Mouse (Mus musculus) kidney, adult 2 months (tissue): Measurements from ENCODE around the gene H2al1m. TPM values are rescaled to one million over a fixed set of nuclear protein-coding genes. Genes with fewer than 3 reads are reported as not detected.
"Not testable (repeated sequence)": the region's sequence is repeated elsewhere in the genome, so short reads cannot be mapped to it uniquely, and the experiment has no call there.

Experiments used
- DNase-seq: peaks from one replicate; pipeline ENCODE4 v3.0.0; 2021
- H3K27ac ChIP-seq: fragments of 200-500 bp; 2 replicates; pipeline ENCODE4 v1.5.1; 2012; ENCODE audit warnings: low read depth, low read length, control low read depth, inconsistent platforms; ENCODE audit not compliant: insufficient read depth
- H3K27me3 ChIP-seq: fragments of 200-500 bp; replicated peaks from 2 replicates; pipeline ENCODE4 v1.6.1; 2012; ENCODE audit warnings: mild to moderate bottlenecking, moderate library complexity, low read length, inconsistent platforms; ENCODE audit not compliant: control insufficient read depth, insufficient read depth
- H3K36me3 ChIP-seq: fragments of 200-500 bp; 2 replicates; pipeline ENCODE4 v1.6.1; 2012; ENCODE audit warnings: mild to moderate bottlenecking, moderate library complexity, low read length, inconsistent platforms; ENCODE audit not compliant: control insufficient read depth, insufficient read depth
- H3K4me1 ChIP-seq: fragments of 200-500 bp; 2 replicates; pipeline ENCODE4 v1.6.1; 2011; ENCODE audit warnings: low read length; ENCODE audit not compliant: control insufficient read depth, insufficient read depth
- H3K4me3 ChIP-seq: fragments of 200-500 bp; 2 replicates; pipeline ENCODE4 v1.5.1; 2011; ENCODE audit warnings: mild to moderate bottlenecking, low read depth, low read length, control low read depth; ENCODE audit not compliant: insufficient read depth
- CTCF ChIP-seq: fragments of 200-500 bp; conservative IDR thresholded peaks from 2 replicates; pipeline ENCODE4 v1.5.1; 2011; ENCODE audit warnings: low read depth, mild to moderate bottlenecking, control low read depth, low read length, moderate library complexity, mixed read lengths; ENCODE audit not compliant: insufficient read depth, insufficient read length
- POLR2A ChIP-seq: fragments of 200-500 bp; IDR thresholded peaks from one replicate; pipeline ENCODE4 v1.6.1; 2011; ENCODE audit warnings: low read depth, low read length, control low read depth
- WGBS: fragments of 180-500 bp; shearing (Covaris S2); methylation state at CpG from one replicate; pipeline ENCODE4 v1.1.7; 2018; 5-methylcytosine and 5-hydroxymethylcytosine counted together
- polyA plus RNA-seq: library from polyadenylated mRNA; depleted of rRNA; stranded (reverse); fragments of >200 nt; gene quantifications from 2 replicates; pipeline ENCODE4 v1.2.3, GENCODE M21; 2012; rRNA removed

H2al1m gene
- polyA plus RNA-seq, result not detected in 2 replicates

DNA sequence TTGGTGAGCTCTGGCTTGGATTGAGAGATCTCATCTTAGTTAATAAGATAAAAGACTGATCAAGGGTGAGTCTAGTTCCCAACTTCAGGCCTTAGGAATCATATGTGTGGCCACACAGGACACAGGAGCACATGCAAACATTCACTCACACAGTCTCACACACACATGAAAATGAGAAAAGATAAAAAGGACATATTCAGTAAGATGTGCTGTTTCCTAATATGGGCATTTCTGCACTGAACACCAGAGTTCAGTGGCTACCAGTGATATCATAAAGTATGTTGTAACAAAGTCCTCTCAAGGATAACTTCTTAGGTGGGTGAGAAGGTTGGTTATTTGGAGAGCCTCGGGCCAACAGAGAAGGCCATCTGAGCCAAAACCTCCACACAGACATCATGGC is at the start of gene H2al1m:
TSS of gene H2al1m (plus strand) at position 301 of the 400 bp plus-strand sequence.
- H3K27ac ChIP-seq, H3K36me3 ChIP-seq, DNase-seq, H3K4me3 ChIP-seq, H3K27me3 ChIP-seq, H3K4me1 ChIP-seq: not testable (repeated sequence)
- no CpG with 5 or more reads among the region's 1 CpGs for WGBS

- H3K27me3 ChIP-seq, result no peaks in the 10 kb centered on the region
- H3K4me1 ChIP-seq, result no peaks in the 10 kb centered on the region
- TF ChIP-seq CTCF (no peak), POLR2A (no peak)
- 62% methylated on average over 5 of the region's 5 CpGs for WGBS
- no peak overlapping the region for H3K4me3 ChIP-seq
- H3K27ac ChIP-seq, result no peak overlapping the region
- H3K36me3 ChIP-seq, result no peaks in the 10 kb centered on the region
- DNase-seq, result peak; percentile 6
Measured at GRCm38 (mm10) chrX:9240737-9241591, 42.6 kb upstream of the H2al1m start.

DNA sequence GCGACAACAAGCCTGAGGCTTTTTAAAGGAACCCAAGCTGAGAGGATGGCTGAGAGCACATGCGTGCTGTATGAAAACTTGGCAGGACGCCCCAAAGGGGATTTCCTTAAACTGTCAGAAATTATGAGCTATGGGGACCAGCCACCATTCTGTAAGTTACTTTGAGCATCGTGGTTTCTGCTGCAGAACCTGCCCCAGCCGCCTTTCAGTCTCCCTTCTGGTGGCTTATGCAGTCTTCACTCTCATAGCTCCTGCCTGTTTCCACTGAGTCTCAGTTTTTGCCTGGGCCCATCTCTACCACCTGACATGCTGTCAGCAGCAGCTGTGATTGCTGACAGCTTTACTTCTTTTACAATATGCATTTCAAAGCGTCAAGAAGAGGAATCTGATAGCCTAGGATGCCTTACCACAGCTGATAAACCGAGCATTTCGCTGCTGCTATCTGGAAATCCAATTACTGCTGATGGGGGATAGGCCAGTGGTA is 40.1 kb upstream of the H2al1m start:
- no peak for TF ChIP-seq CTCF
- no peak for TF ChIP-seq POLR2A
- 38% methylated on average over 8 of the region's 8 CpGs for WGBS
- DNase-seq, result peak; percentile 7

DNA sequence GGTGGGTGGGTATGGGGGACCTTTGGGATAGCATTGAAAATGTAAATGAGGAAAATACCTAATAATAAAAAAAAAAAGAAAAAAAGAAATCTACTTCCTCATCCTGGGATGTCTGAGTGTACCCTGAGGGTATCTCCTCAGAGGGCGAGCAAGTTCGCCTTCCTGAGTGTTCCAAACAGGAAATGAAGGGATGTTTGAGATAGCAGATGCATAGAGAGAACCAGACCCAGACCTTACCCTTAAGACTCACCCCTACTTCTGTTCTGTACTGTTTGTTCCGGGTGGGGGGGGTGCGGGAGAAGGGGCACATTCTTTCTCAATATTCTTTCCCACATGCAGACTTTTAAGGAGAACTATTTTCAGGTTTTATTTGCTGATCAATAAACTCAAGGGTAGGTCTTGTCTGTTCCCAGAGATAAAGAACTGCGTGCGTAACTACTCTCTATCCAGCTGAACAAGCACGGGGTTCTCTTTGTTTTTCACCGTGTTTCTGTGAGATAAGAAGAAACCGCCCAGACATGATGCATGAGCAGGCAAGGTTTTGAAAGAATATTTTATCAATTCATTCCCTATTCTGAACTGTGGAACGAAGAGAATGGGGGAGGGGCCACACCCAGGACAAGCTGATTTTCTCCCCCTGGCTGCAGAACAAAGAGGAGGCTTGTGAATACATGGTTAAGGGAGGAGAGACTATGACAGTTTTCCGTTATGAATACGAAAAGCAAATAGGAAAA is 38.8 kb upstream of the H2al1m start:
- H3K27me3 ChIP-seq, result no peaks in the 10 kb centered on the region
- H3K4me3 ChIP-seq, result no peak overlapping the region
- no peaks in the 10 kb centered on the region; the same call in 1 of the 2 replicates for H3K4me1 ChIP-seq
- H3K36me3 ChIP-seq, result no peaks in the 10 kb centered on the region
- no peak for TF ChIP-seq CTCF
- TF ChIP-seq POLR2A, result no peak
- no peak for DNase-seq
- H3K27ac ChIP-seq, result no peak overlapping the region
- WGBS, result 83% methylated on average over 12 of the region's 12 CpGs

More for the DNA sequence above, 40.1 kb upstream of the H2al1m start:
- no peaks in the 10 kb centered on the region for H3K27me3 ChIP-seq
- no peaks in the 10 kb centered on the region for H3K36me3 ChIP-seq
- no peak overlapping the region for H3K27ac ChIP-seq
- no peaks in the 10 kb centered on the region for H3K4me1 ChIP-seq
- H3K4me3 ChIP-seq, result no peak overlapping the region

DNA sequence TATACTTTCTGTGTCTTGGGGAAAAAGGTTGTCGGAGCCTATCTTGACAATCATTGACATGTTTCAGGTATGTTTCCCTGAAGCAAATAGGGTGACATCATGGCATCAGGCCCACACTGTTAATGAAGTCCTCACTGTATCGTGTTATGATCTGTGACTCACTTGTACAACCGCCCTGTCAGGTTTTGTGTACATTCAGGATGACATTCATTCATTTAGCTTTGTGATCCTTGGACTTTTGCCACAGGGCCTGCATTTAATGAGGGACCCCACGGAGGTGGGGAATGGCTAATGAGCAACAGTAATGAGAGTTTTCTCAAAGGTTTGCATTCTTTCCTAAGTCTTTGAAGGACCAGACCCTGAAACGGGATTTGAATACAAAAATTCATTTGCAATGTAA is 34.7 kb upstream of the H2al1m start:
- H3K27me3 ChIP-seq, result no peaks in the 10 kb centered on the region
- H3K4me1 ChIP-seq, result no peaks in the 10 kb centered on the region; the same call in 1 of the 2 replicates
- DNase-seq, result no peak
- H3K27ac ChIP-seq, result no peak overlapping the region
- H3K4me3 ChIP-seq, result no peak overlapping the region
- TF ChIP-seq POLR2A (no peak), CTCF (no peak)
- no peaks in the 10 kb centered on the region for H3K36me3 ChIP-seq
- 39% methylated on average over 5 of the region's 5 CpGs for WGBS

DNA sequence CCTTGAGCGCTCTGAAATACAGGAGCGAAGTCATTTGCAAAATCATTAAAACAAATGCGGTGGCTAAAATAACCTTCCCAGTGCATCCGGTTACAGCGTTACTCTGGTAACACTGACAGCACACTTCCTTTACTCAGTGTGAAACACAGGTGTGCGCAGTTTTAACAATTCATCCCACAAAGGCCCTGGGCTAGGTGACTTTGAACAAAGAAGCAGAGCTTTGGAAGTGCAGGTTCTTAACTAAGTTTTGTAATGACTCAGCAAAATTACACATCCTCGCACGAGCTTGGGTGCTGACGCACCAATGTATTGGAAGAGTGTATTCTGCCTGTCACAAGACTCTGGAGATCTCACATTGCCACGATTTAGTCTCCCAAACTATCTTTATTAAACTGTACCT is 29.6 kb upstream of the H2al1m start:
- no peak for TF ChIP-seq CTCF
- no peak for TF ChIP-seq POLR2A
- no peaks in the 10 kb centered on the region; the same call in 1 of the 2 replicates for H3K4me1 ChIP-seq
- WGBS, result 59% methylated on average over 10 of the region's 10 CpGs
- H3K27ac ChIP-seq, result no peak overlapping the region
- DNase-seq, result no peak
- H3K4me3 ChIP-seq, result no peak overlapping the region
- H3K36me3 ChIP-seq, result no peaks in the 10 kb centered on the region
- H3K27me3 ChIP-seq, result no peaks in the 10 kb centered on the region

GRCm38 (mm10) chrX:9254901-9255300 is 28.7 kb upstream of the H2al1m start:
- Histone ChIP-seq H3K27me3 (no peaks in the 10 kb centered on the region), H3K4me3 (no peak overlapping the region), H3K4me1 (no peaks in the 10 kb centered on the region), H3K36me3 (no peaks in the 10 kb centered on the region), H3K27ac (no peak overlapping the region)
- no peak for DNase-seq
- TF ChIP-seq POLR2A (no peak), CTCF (no peak)
- WGBS, result 86% methylated on average over 3 of the region's 3 CpGs
